Mouse (Mus musculus) myocyte (in vitro differentiated cells): ENCODE results near the gene Tmem238l. TPM values are rescaled to one million over a fixed set of nuclear protein-coding genes. Genes with fewer than 3 reads are reported as not detected.

Source experiments
- H3K27me3 ChIP-seq: one replicate; pipeline ENCODE4 v1.6.1; 2011; ENCODE audit not compliant: control insufficient read depth, insufficient read depth, insufficient read length
- H3K36me3 ChIP-seq: one replicate; pipeline ENCODE4 v1.6.1; 2011; ENCODE audit not compliant: control insufficient read depth, insufficient read depth
- H3K4me2 ChIP-seq: one replicate; pipeline ENCODE4 v1.6.1; 2011; ENCODE audit warnings: low read depth, control low read depth
- H3K4me3 ChIP-seq: one replicate; pipeline ENCODE4 v1.5.1; 2011; ENCODE audit warnings: mild to moderate bottlenecking, control low read depth, moderate library complexity
- H3K79me2 ChIP-seq: one replicate; pipeline ENCODE4 v1.6.1; 2011; ENCODE audit not compliant: control insufficient read depth, insufficient read depth
- H3ac ChIP-seq: one replicate; pipeline ENCODE4 v1.6.1; 2011; ENCODE audit not compliant: control insufficient read depth, insufficient read length
- CEBPB ChIP-seq: IDR thresholded peaks from 2 replicates; pipeline ENCODE4 v1.6.1; 2011; ENCODE audit warnings: mild to moderate bottlenecking, moderate library complexity; ENCODE audit not compliant: poor library complexity, insufficient read depth, severe bottlenecking
- E2F4 ChIP-seq: IDR thresholded peaks from one replicate; pipeline ENCODE4 v1.6.1; 2011; ENCODE audit warnings: mild to moderate bottlenecking, control low read depth, moderate library complexity; ENCODE audit not compliant: insufficient read depth
- MAX ChIP-seq: IDR thresholded peaks from one replicate; pipeline ENCODE4 v1.6.1; 2011; ENCODE audit warnings: low read depth, mild to moderate bottlenecking, control low read depth
- MYOD1 ChIP-seq, 3 experiments: IDR thresholded peaks; one replicate each; pipeline ENCODE4 v1.6.1; 2011; ENCODE audit warnings: control low read depth in 2 of 3, low read depth in 2 of 3, mild to moderate bottlenecking in 2 of 3, moderate library complexity in 1 of 3; ENCODE audit not compliant: insufficient read length in 2 of 3, control insufficient read depth in 1 of 3
- MYOG ChIP-seq, 3 experiments: IDR thresholded peaks; one replicate each; pipeline ENCODE4 v1.6.1; 2011; ENCODE audit warnings: control low read depth in 2 of 3, low read depth in 2 of 3, mild to moderate bottlenecking in 2 of 3; ENCODE audit not compliant: insufficient read length in 2 of 3, control insufficient read depth in 1 of 3, insufficient read depth in 1 of 3
- POLR2A ChIP-seq: IDR thresholded peaks from one replicate; pipeline ENCODE4 v1.6.1; 2011; ENCODE audit warnings: low read depth, mild to moderate bottlenecking, control low read depth, moderate library complexity; ENCODE audit not compliant: insufficient read length
- POLR2AphosphoS2 ChIP-seq: IDR thresholded peaks from one replicate; pipeline ENCODE4 v1.6.1; 2011; ENCODE audit warnings: low read depth, control low read depth; ENCODE audit not compliant: insufficient read length
- REST ChIP-seq: IDR thresholded peaks from one replicate; pipeline ENCODE4 v1.6.1; 2011; ENCODE audit warnings: mild to moderate bottlenecking, control low read depth, moderate library complexity; ENCODE audit not compliant: insufficient read depth, insufficient read length
- SRF ChIP-seq: IDR thresholded peaks from one replicate; pipeline ENCODE4 v1.6.1; 2011; ENCODE audit warnings: low read depth; ENCODE audit not compliant: control insufficient read depth, insufficient read length
- TCF12 ChIP-seq: IDR thresholded peaks from one replicate; pipeline ENCODE4 v1.6.1; 2011; ENCODE audit warnings: mild to moderate bottlenecking, control low read depth; ENCODE audit not compliant: poor library complexity, insufficient read depth, severe bottlenecking
- TCF3 ChIP-seq: IDR thresholded peaks from one replicate; pipeline ENCODE4 v1.6.1; 2011; ENCODE audit warnings: low read depth, control low read depth; ENCODE audit not compliant: insufficient read length
- USF1 ChIP-seq: IDR thresholded peaks from one replicate; pipeline ENCODE4 v1.6.1; 2011; ENCODE audit warnings: low read depth, mild to moderate bottlenecking, control low read depth, moderate library complexity
- polyA plus RNA-seq: library from polyadenylated mRNA; unstranded; fragments of >200 nt; fragmentation: generic; extraction: Trizol; gene quantifications from one replicate; pipeline ENCODE4 v1.2.1, GENCODE M21; 2012; ENCODE audit warnings: missing spikeins

The Tmem238l gene
- polyA plus RNA-seq, 1 experiment: not detected

- no peak overlapping the region for H3K4me3 ChIP-seq
- TF ChIP-seq MYOD1 (IDR thresholded peaks at IDR 0.05; ENCODE audit: control insufficient read depth in 1 of 3, insufficient read length in 2 of 3, low read depth in 2 of 3): no peak
Observed at GRCm38 (mm10) chr11:67000671-67001070, 44.2 kb downstream of the Tmem238l start.

GRCm38 (mm10) chr11:67001717-67002116, 45.3 kb downstream of the Tmem238l start:
- no peak overlapping the region for H3K4me2 ChIP-seq
- no peaks in the 10 kb centered on the region for H3K36me3 ChIP-seq
- no peak overlapping the region for H3ac ChIP-seq
- H3K79me2 ChIP-seq: no peaks in the 10 kb centered on the region
- H3K4me3 ChIP-seq: no peak overlapping the region
- TF ChIP-seq USF1: no peak
- TF ChIP-seq MYOG (IDR thresholded peaks at IDR 0.05; ENCODE audit: control insufficient read depth in 1 of 3, insufficient read depth in 1 of 3, insufficient read length in 2 of 3, low read depth in 2 of 3): no peak
- TF ChIP-seq E2F4: no peak
- TF ChIP-seq POLR2A: no peak
- TF ChIP-seq TCF3: no peak
- no peak for TF ChIP-seq CEBPB
- no peak for TF ChIP-seq MYOD1 (IDR thresholded peaks at IDR 0.05; ENCODE audit: control insufficient read depth in 1 of 3, insufficient read length in 2 of 3, low read depth in 2 of 3)
- TF ChIP-seq SRF: no peak
- TF ChIP-seq TCF12: no peak
- TF ChIP-seq MAX: no peak
- TF ChIP-seq POLR2AphosphoS2: no peak
- no peak for TF ChIP-seq REST
- H3K27me3 ChIP-seq: no peaks in the 10 kb centered on the region

More at GRCm38 (mm10) chr11:67000671-67001070, 44.2 kb downstream of the Tmem238l start:
- no peaks in the 10 kb centered on the region for H3K36me3 ChIP-seq
- H3ac ChIP-seq: no peak overlapping the region
- H3K4me2 ChIP-seq: no peak overlapping the region
- H3K79me2 ChIP-seq: no peaks in the 10 kb centered on the region
- no peaks in the 10 kb centered on the region for H3K27me3 ChIP-seq

- H3K36me3 ChIP-seq: no peaks in the 10 kb centered on the region
- H3K4me2 ChIP-seq: no peak overlapping the region
- no peak overlapping the region for H3ac ChIP-seq
- no peak overlapping the region for H3K4me3 ChIP-seq
- H3K79me2 ChIP-seq: no peaks in the 10 kb centered on the region
- TF ChIP-seq TCF12 (no peak), MYOG (IDR thresholded peaks at IDR 0.05; ENCODE audit: control insufficient read depth in 1 of 3, insufficient read depth in 1 of 3, insufficient read length in 2 of 3, low read depth in 2 of 3) (no peak), CEBPB (no peak), USF1 (no peak), POLR2AphosphoS2 (no peak), POLR2A (no peak), MAX (no peak), MYOD1 (IDR thresholded peaks at IDR 0.05; ENCODE audit: control insufficient read depth in 1 of 3, insufficient read length in 2 of 3, low read depth in 2 of 3) (no peak), TCF3 (no peak), REST (no peak), E2F4 (no peak), SRF (no peak)
- no peaks in the 10 kb centered on the region for H3K27me3 ChIP-seq
Observed at GRCm38 (mm10) chr11:67002911-67003310, 46.5 kb downstream of the Tmem238l start.

- Histone ChIP-seq H3K4me2 (no peak overlapping the region), H3K27me3 (no peaks in the 10 kb centered on the region), H3K4me3 (no peak overlapping the region), H3ac (no peak overlapping the region), H3K79me2 (no peaks in the 10 kb centered on the region), H3K36me3 (no peaks in the 10 kb centered on the region)
- TF ChIP-seq E2F4 (no peak), REST (no peak), MYOD1 (IDR thresholded peaks at IDR 0.05; ENCODE audit: control insufficient read depth in 1 of 3, insufficient read length in 2 of 3, low read depth in 2 of 3) (no peak), MYOG (IDR thresholded peaks at IDR 0.05; ENCODE audit: control insufficient read depth in 1 of 3, insufficient read depth in 1 of 3, insufficient read length in 2 of 3, low read depth in 2 of 3) (no peak), TCF3 (no peak), CEBPB (no peak)
Observed at GRCm38 (mm10) chr11:67007961-67008360, 51.5 kb downstream of the Tmem238l start.

GRCm38 (mm10) chr11:67008528-67008927, 52.1 kb downstream of the Tmem238l start:
- Histone ChIP-seq H3K4me2 (no peak overlapping the region), H3K79me2 (no peaks in the 10 kb centered on the region), H3K27me3 (no peaks in the 10 kb centered on the region), H3ac (no peak overlapping the region), H3K4me3 (no peak overlapping the region), H3K36me3 (no peaks in the 10 kb centered on the region)
- TF ChIP-seq POLR2AphosphoS2 (no peak), CEBPB (no peak), TCF3 (no peak), MYOD1 (IDR thresholded peaks at IDR 0.05; ENCODE audit: control insufficient read depth in 1 of 3, insufficient read length in 2 of 3, low read depth in 2 of 3) (no peak), REST (no peak), POLR2A (no peak), MYOG (IDR thresholded peaks at IDR 0.05; ENCODE audit: control insufficient read depth in 1 of 3, insufficient read depth in 1 of 3, insufficient read length in 2 of 3, low read depth in 2 of 3) (no peak), E2F4 (no peak), TCF12 (no peak), MAX (no peak), SRF (no peak), USF1 (no peak)
